Mouse (Mus musculus) midbrain, embryonic 16.5 days (tissue): Measurements from ENCODE around the gene Sec14l4. TPM values are rescaled to one million over a fixed set of nuclear protein-coding genes. Genes with fewer than 3 reads are reported as not detected.
A peak's percentile ranks its signal among the peaks of the same experiment; 100 is the strongest.

Experiments
- ATAC-seq: fragments of 200-750 bp; cut with Nextera tagmentation; 2 replicates; pipeline ENCODE4 v1.8.0; 2017; ENCODE audit warnings: moderate TSS enrichment
- H3K27ac ChIP-seq: fragments of 300-500 bp; sonication (generic); 2 replicates; pipeline ENCODE4 v1.5.1; 2014; ENCODE audit warnings: mild to moderate bottlenecking, low read length, mixed read lengths
- H3K27me3 ChIP-seq: fragments of 300-500 bp; sonication (generic); 2 replicates; pipeline ENCODE4 v1.6.1; 2014; ENCODE audit warnings: low read depth, low read length, mixed read lengths; ENCODE audit not compliant: control insufficient read depth, insufficient read depth
- H3K36me3 ChIP-seq: fragments of 300-500 bp; sonication (generic); 2 replicates; pipeline ENCODE4 v1.6.1; 2014; ENCODE audit warnings: mild to moderate bottlenecking, low read length, moderate library complexity, mixed read lengths; ENCODE audit not compliant: control insufficient read depth, insufficient read depth
- H3K4me1 ChIP-seq: fragments of 300-500 bp; sonication (generic); 2 replicates; pipeline ENCODE4 v1.6.1; 2014; ENCODE audit warnings: mild to moderate bottlenecking, low read length, mixed read lengths; ENCODE audit not compliant: control insufficient read depth, insufficient read depth
- H3K4me2 ChIP-seq: fragments of 300-500 bp; sonication (generic); 2 replicates; pipeline ENCODE4 v1.6.1; 2014; ENCODE audit warnings: mild to moderate bottlenecking, low read length, mixed read lengths
- H3K4me3 ChIP-seq: fragments of 300-500 bp; sonication (generic); 2 replicates; pipeline ENCODE4 v1.5.1; 2014; ENCODE audit warnings: low read depth, mild to moderate bottlenecking, low read length, moderate library complexity, mixed read lengths
- H3K9ac ChIP-seq: fragments of 300-500 bp; sonication (generic); 2 replicates; pipeline ENCODE4 v1.6.1; 2014; ENCODE audit warnings: low read depth, low read length, mixed read lengths
- H3K9me3 ChIP-seq: fragments of 300-500 bp; sonication (generic); replicated peaks from 2 replicates; pipeline ENCODE4 v1.6.1; 2014; ENCODE audit warnings: mild to moderate bottlenecking, low read length, mixed read lengths; ENCODE audit not compliant: control insufficient read depth, poor library complexity, severe bottlenecking
- WGBS: fragments of 180-500 bp; shearing (Covaris S2); extraction: QIAGEN DNeasy Blood & Tissue Kit; methylation state at CpG from one replicate; pipeline ENCODE4 v1.1.7; 2014; 5-methylcytosine and 5-hydroxymethylcytosine counted together
- polyA plus RNA-seq: library from polyadenylated mRNA; unstranded; fragments of >200 nt; fragmentation: Nextera tagmentation; extraction: Ambion mirVana; gene quantifications from 2 replicates; pipeline ENCODE4 v1.2.1, GENCODE M21; 2015

Sec14l4 gene
- polyA plus RNA-seq, 1 experiment from 2014 or later = not detected

DNA sequence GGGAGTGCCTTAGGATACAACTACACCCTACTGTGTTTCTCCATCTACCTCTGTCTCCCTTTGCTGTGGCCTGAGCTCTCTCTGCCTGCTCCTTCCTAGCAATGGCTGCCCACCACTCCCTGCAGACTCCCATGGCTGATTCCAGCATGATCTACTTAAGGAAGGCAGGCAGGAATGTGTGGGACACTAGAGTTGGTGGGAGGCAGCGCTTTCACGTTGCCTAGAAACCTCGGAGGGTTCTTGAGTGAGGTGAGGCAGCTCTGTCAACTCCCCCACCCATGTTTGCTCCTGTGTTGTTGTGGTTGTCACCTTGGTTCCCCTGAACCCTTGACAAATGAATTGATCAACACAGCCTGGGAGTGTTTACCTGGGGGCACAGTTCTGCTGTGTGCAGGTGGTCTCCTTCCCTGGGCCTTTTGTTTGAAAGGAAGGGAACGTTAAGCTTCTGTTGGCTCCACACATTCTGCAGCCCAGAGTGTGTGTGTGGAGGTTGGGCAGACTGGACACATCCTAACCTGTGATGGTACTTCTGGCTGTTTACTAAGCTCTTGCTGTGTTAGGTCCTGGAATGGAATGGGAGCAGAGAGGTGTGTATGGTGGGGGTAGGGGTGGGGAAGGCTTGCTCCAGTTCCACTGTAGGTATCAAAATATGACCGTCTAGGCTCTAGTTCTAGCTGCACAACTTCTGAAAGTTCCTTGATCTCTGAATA is 29.8 kb downstream of the Sec14l4 start:
- Histone ChIP-seq H3K4me2 (no peak overlapping the region), H3K27ac (no peak overlapping the region), H3K27me3 (no peaks in the 10 kb centered on the region), H3K36me3 (no peaks in the 10 kb centered on the region), H3K4me1 (no peaks in the 10 kb centered on the region), H3K4me3 (no peak overlapping the region), H3K9ac (no peak overlapping the region), H3K9me3 (no peaks in the 10 kb centered on the region)
- 72% methylated on average over 5 of the region's 5 CpGs for WGBS
- ATAC-seq = no peak

DNA sequence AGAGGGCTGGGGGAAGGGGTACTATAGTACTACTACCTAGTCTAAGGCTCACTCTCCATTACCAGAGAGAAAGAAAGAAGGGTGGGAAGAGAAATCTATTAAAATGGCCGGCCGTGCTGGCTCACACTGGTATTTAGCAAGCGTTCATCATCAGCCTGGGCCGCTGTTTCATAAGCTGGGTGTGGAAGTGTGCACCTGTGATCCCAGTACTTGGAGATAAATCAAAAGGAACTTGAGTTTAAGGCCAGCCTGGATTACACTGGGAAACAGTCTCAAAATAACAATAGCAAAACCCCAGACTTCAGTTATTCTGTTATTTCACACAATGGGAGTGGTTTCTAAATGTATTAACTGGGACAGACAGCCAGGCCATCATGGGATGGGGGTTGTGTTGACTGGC is 31.3 kb downstream of the Sec14l4 start:
- no peaks in the 10 kb centered on the region for H3K4me1 ChIP-seq

GRCm38 (mm10) chr11:4062981-4063380 is 31.7 kb downstream of the Sec14l4 start:
- no peaks in the 10 kb centered on the region for H3K27me3 ChIP-seq
- no peak overlapping the region for H3K4me3 ChIP-seq
- H3K4me2 ChIP-seq = no peak overlapping the region
- H3K9ac ChIP-seq = no peak overlapping the region
- no peak for ATAC-seq
- H3K36me3 ChIP-seq = no peaks in the 10 kb centered on the region
- 36% methylated on average over 6 of the region's 6 CpGs for WGBS
- no peaks in the 10 kb centered on the region for H3K9me3 ChIP-seq
- H3K4me1 ChIP-seq = no peaks in the 10 kb centered on the region
- no peak overlapping the region for H3K27ac ChIP-seq

More for the DNA sequence above, 31.3 kb downstream of the Sec14l4 start:
- H3K4me3 ChIP-seq = no peak overlapping the region
- no peak overlapping the region for H3K4me2 ChIP-seq
- no peak overlapping the region for H3K27ac ChIP-seq
- no peak for ATAC-seq
- WGBS = 95% methylated on average over 4 of the region's 4 CpGs
- no peaks in the 10 kb centered on the region for H3K36me3 ChIP-seq
- no peaks in the 10 kb centered on the region for H3K27me3 ChIP-seq
- H3K9ac ChIP-seq = no peak overlapping the region
- no peaks in the 10 kb centered on the region for H3K9me3 ChIP-seq

- no peak within 1 kb of the TSS for H3K9ac ChIP-seq
- no peak within 1 kb of the TSS for H3K4me2 ChIP-seq
- ATAC-seq = no peak
- no peaks in the 10 kb centered on the region for H3K36me3 ChIP-seq
- no peak within 1 kb of the TSS for H3K4me3 ChIP-seq
- no peaks in the 10 kb centered on the region for H3K27me3 ChIP-seq
- H3K4me1 ChIP-seq = no peaks in the 10 kb centered on the region
- no peaks in the 10 kb centered on the region for H3K9me3 ChIP-seq
- H3K27ac ChIP-seq = no peak within 1 kb of the TSS
- WGBS = 72% methylated on average over 5 of the region's 5 CpGs
These were observed 33.4 kb downstream of the Sec14l4 start, which contains the start of gene Sec14l3 for GRCm38 (mm10) chr11:4064627-4065122. Gene Sec14l3, plus strand, starts transcription at chr11:4064841.

DNA sequence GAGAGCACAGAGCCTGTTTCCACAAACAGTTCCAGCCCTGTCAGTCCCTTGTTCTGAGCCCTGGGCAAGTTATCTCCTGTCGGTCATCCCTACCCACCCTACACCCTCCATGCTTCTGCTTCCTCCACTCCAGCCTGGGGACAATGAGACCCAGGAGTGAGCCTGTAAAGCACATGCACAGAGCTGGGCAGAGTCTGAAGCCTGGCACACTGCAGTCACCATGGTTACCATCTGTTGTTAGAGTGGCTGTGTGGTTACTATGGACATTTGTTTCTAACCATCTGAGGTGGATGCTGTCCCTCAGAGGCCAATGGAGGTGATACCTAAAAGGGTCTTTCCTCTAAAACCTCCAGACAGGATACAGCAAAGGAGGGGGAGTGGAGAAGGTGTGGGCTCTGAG is 38.4 kb downstream of the Sec14l4 start:
- Histone ChIP-seq H3K4me3 (no peak overlapping the region), H3K27ac (peak overlapping the region; percentile 30; the same call in 1 of the 2 replicates), H3K4me1 (no peaks in the 10 kb centered on the region), H3K4me2 (no peak overlapping the region), H3K27me3 (no peaks in the 10 kb centered on the region), H3K9ac (no peak overlapping the region), H3K9me3 (no peaks in the 10 kb centered on the region), H3K36me3 (no peaks in the 10 kb centered on the region)
- ATAC-seq = peak; percentile 94
- WGBS = 65% methylated on average over 1 of the region's 1 CpGs

DNA sequence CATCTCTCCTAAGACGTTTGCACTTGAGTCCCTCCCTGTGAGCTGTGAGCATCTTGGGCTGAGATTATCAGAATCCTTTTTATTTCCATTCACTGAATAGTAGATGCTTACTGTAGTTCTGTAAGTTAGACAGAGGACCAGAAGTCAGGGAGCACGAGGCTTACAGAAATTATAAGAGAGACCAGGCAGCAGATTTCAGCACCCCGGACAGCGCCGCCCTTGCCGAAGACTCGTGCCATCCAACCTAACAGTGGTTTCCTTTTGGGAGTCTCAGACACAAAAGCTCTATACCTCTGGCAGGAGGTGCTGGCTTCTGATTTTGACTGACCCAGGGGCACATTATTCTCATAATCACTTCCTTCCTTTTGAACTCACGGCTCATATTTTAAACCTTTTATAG is 45.4 kb downstream of the Sec14l4 start:
- no peak overlapping the region for H3K4me2 ChIP-seq
- WGBS = 16% methylated on average over 8 of the region's 8 CpGs
- H3K9ac ChIP-seq = no peak overlapping the region
- H3K9me3 ChIP-seq = no peaks in the 10 kb centered on the region
- H3K4me1 ChIP-seq = no peaks in the 10 kb centered on the region
- H3K4me3 ChIP-seq = no peak overlapping the region
- H3K36me3 ChIP-seq = no peaks in the 10 kb centered on the region
- no peak overlapping the region for H3K27ac ChIP-seq
- H3K27me3 ChIP-seq = 0 out of 2 replicates have a peak, but pooled peaks cover 3% of the 10 kb centered on the region
- no peak for ATAC-seq

DNA sequence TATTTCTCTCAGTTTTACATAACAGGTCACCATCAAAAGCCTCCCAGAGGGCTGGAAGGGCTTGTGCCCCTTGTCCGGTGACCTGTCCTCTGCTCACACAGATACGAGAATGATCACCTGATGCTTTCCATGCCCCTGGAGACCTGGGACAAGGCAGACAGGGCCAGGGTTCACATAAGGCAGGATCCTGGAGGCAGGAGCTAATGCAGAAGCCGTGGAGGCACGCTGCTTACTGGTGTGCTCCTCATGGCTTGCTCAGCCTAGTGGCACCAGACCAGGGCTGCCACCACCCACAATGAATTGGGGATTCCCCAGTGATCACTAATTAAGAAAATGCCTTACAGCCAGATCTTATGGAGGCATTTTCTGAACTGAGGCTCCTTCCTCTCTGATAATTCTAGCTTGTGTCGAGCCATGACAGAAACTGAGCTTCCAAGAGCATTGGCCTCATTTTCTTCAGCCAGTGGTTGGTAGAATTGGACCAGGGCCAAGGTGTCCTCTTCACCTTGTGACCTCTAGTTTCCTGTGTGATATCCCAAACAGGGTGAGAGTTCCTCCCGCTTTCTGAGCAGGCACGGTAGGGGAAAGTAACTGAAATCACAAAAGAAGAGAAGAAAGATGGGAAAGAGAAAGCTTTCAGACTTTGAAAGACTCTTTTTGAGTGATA is 47.1 kb downstream of the Sec14l4 start:
- 89% methylated on average over 7 of the region's 7 CpGs for WGBS
- Histone ChIP-seq H3K27ac (no peak overlapping the region), H3K4me2 (no peak overlapping the region), H3K27me3 (0 out of 2 replicates have a peak, but pooled peaks cover 3% of the 10 kb centered on the region), H3K4me1 (no peaks in the 10 kb centered on the region), H3K9me3 (no peaks in the 10 kb centered on the region), H3K36me3 (no peaks in the 10 kb centered on the region), H3K9ac (no peak overlapping the region), H3K4me3 (no peak overlapping the region)
- ATAC-seq = no peak

- H3K27ac ChIP-seq = no peak overlapping the region
- H3K27me3 ChIP-seq = 0 out of 2 replicates have a peak, but pooled peaks cover 3% of the 10 kb centered on the region
- no peak overlapping the region for H3K4me3 ChIP-seq
- H3K9ac ChIP-seq = no peak overlapping the region
- WGBS = 12% methylated on average over 4 of the region's 4 CpGs
- no peak overlapping the region for H3K4me2 ChIP-seq
- no peaks in the 10 kb centered on the region for H3K36me3 ChIP-seq
- no peaks in the 10 kb centered on the region for H3K9me3 ChIP-seq
- no peaks in the 10 kb centered on the region for H3K4me1 ChIP-seq
- no peak for ATAC-seq
These were observed 49.0 kb downstream of the Sec14l4 start for GRCm38 (mm10) chr11:4080219-4080618.
